Mouse (Mus musculus): ENCODE data around the gene Gm9844.
"Not testable (repeated sequence)": the region's sequence is repeated elsewhere in the genome, so short reads cannot be mapped to it uniquely, and the experiment has no call there.

The Gm9844 gene

GRCm38 (mm10) chr7:24861913-24862312 is at the start of gene Gm9844:
TSS of gene Gm9844 (plus strand) at chr7:24862213.
- no peak for DNase-seq

GRCm38 (mm10) chr7:24817502-24817901 is 44.5 kb upstream of the Gm9844 start:
- DNase-seq: peak; percentile 83

DNA sequence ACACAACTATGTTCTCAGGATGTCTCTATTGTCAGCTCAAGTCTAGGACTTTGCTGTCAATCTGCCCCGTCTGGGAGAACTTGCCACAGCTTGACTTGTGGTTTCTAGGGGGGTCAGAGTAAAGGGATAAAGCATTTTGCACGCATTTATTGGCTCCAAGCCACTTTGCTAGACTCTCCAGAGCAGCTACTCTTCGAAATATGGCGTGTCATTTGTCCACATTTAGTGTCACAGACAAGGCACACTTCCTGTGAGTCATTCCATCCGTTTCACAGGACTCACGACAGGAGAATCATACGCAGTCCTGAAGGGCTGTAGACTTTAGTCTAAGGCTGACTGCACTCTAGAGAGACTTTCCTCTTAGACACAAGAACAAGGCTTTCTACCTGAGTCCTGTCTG is 37.6 kb upstream of the Gm9844 start:
- DNase-seq: no peak

DNA sequence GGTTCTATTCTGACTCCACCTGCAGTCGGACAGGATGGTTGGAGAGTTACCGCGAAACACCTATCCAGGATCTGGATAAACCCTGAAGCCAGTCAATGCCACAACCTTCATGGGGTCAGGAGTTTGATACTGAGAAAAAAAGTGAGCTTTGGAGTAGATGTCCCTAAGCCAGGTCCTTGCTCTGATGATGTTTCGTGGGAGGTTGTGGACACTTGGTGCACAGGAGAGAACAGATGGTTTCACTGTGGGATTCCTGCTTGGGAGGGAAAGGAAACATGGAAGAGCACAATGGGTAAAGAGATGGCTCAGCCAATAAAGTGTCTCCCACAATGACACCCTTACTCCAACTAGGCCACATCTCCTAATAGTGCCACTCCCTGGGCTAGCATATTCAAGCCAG is 34.8 kb upstream of the Gm9844 start:
- DNase-seq: no peak

DNA sequence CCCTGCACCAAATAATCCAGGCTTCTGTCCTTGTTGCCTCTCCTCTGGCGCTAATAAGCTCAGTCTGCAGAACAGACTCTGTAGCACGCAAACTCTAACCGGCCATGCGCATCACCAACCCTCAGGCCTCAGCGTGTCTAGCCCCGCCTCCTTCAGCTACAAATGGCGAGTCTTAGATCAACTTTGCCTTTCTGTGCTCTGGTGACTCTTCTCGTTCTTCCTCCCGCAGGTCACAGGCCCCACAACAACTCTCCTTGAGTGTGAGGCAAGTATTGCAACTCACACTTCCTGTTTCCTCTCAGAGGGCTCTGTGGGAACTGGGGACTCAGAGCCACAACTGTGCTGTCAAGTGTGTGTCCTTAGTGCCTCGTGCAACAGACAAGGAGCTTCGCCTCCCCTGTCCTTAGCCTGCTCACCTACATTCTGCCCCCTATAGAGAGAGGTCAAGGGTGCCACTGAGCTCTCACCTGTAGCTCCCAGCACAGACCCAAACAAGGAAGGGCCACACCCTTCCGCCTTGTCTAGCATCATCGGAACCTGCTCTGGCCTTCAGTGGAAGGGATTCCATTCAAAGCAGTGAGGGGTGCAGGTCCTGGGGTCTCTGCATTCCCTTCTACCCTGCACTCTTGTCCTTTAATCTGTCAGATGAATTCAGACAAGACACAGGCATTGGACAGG is 23.1 kb upstream of the Gm9844 start:
- not testable (repeated sequence) for DNase-seq

GRCm38 (mm10) chr7:24839410-24839808 is 22.6 kb upstream of the Gm9844 start:
- no peak for DNase-seq

DNA sequence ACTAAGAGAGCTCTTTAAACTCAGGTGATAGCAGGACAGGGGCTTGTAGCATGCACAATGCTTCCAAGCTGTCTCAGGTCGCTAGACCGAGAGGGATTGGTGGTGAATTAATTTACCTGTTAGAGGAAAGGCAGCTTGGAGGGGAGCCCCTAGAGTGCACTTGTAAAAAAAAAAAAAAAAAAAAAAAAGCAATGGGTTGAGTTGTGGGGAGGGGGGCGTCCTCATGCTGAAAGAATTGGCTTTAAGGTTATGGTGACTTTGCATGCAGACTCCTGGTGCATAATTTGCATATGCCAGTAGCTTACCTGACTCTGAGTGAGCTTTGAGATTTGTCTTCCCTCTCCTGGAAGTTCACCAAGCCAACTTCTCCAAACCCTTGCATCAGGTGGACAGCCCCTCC is 21.7 kb upstream of the Gm9844 start:
- no peak for DNase-seq

GRCm38 (mm10) chr7:24841009-24841408 is 21.0 kb upstream of the Gm9844 start:
- DNase-seq: no peak

GRCm38 (mm10) chr7:24844144-24844543 is 17.9 kb upstream of the Gm9844 start:
- no peak for DNase-seq

- no peak for DNase-seq
These were observed 16.8 kb upstream of the Gm9844 start for GRCm38 (mm10) chr7:24845181-24845580.

DNA sequence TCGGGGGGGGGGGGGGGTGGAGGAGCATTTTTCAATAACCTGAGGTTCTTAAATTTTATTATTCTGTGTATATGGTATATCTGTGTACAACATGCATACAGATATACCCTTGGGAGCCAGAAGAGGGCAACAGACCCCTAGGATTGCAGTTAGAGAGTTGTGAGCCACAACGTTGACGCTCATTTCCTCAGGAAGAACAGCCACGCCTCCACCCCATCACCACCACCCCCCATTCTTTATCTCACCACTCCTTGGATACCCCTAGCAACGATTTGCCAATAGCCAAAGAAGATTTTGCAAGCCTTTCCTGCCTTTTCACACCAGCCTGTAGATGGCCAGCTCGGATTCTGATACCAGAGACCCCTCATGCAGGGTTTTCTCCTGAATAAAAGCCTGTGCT is 16.3 kb upstream of the Gm9844 start:
- peak; percentile 74 for DNase-seq

- DNase-seq: not testable (repeated sequence)
These were observed 15.4 kb upstream of the Gm9844 start for GRCm38 (mm10) chr7:24846576-24846975.

- peak; percentile 59 for DNase-seq
These were observed 11.9 kb upstream of the Gm9844 start for GRCm38 (mm10) chr7:24850162-24850561.

DNA sequence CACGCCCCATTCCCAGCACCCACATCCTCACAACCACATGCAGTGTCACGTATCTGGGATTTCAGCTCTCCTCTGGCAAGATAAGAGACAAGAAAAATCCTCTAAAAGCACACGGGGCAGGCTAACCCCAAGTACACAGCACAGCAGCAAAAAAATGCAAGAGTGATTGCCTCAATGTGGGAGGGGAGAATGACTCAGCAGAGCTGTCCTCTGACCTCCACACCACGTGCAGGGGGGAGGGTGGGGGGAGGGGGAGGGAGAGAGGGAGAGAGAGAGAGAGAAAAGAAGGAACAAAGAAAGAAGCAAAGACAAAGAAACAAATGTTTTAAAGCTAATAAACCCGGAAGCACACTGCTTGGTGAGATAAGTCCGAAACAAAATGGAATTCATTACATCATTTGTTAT is 11.1 kb upstream of the Gm9844 start:
- DNase-seq: peak; percentile 90

DNA sequence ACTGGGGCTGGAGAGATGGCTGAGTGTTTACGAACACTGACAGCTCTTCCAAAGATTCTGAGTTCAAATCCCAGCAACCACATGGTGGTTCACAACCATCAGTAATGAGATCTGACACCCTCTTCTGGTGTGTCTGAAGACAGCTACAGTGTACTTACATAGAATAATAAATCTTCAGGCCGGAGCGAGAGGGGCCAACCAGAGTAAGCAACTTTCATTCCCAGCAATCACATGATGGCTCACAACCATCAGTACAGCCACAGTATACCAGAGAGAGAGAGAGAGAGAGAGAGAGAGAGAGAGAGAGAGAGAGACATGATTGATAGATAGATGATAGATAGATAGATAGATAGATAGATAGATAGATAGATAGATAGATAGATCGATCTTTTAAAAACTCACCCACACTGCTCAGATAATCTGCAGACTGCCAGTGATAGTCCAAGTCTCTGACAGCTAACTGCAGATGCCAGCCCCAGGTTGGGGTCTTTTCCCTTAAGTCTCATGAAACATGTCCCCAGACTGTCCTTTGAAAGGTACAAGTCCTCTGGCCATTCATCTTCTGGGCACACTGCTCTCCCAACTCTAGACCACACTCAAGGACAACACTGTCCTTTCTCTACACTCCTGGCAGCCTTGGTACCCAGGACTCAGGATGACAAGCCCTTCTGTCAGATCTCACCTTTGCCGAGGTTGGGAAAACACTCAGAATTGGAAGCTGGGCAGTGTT is 10.3 kb upstream of the Gm9844 start:
- DNase-seq: no peak

- peak; percentile 89 for DNase-seq
These were observed 9.3 kb upstream of the Gm9844 start for GRCm38 (mm10) chr7:24852557-24853232.

DNA sequence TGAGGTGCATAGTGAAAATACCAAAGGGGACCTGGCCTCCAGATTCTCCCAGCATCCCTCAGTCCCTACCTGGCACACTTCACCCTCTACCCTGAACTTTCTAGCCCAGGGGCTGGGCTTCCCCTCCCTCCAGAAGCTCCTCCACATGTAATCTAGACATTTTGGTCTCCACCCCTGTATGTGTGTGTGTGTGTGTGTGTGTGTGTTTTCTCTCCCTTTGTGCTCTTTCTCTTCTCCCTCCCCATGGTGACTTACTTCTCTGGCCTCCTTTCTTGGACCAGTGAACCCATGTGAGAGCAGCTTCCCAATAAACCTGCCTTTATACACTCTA is 8.8 kb upstream of the Gm9844 start:
- no peak for DNase-seq

DNA sequence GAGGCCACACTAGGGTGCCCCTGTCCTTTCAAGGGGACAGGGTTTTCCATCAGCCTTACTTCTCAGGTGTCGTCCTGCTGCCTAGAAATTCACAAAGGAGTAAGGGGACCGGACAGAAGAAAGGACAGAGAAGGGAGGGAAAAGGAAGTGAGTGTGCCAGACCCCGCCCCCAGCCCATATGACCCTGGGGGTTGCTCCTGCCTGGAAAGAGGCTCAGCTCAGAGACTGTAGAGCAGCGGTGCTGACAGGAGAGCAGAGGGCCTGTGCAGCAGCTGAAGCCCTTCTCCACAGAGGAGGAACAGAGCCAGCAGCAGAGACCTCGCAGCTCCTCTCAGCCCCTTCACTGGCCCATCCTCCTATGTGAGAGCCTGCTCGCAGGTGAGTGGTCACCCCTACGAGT is 8.3 kb upstream of the Gm9844 start:
- peak; percentile 53 for DNase-seq

DNA sequence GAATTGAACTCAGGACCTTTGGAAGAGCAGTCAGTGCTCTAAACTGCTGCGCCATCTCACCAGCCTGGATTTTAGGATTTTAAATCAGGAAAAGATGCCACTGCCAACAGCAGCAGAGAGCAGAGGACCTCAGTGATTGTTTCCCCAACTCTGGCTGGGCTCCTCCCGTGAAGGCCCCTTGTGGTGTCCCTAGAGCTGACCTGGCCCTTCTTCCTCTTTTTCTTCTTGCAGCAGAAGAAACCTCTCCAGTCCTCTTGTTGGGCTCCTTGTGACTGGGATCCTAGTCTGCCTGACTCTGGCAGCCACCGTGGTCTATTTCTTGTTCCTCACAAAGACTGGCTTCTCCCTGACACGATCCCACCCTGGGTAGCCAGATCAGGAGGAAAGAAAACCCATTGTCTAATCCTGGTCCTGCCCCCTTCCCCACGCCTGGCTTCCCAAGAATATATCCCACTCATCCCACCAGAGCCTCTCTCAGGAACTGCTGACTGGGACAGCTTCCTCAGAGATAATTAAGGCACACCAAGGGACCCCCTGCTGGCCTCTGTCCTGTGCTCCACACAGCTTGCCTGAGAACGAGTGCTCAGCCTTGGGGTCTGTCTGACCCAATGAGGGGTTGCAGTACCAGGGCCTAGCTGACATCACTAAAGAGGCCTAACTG is 5.4 kb upstream of the Gm9844 start:
- no peak for DNase-seq

GRCm38 (mm10) chr7:24859234-24859633 is 2.8 kb upstream of the Gm9844 start:
- DNase-seq: peak; percentile 85

- no peak for DNase-seq
These were observed 840 bp downstream of the Gm9844 start for GRCm38 (mm10) chr7:24862853-24863252.

DNA sequence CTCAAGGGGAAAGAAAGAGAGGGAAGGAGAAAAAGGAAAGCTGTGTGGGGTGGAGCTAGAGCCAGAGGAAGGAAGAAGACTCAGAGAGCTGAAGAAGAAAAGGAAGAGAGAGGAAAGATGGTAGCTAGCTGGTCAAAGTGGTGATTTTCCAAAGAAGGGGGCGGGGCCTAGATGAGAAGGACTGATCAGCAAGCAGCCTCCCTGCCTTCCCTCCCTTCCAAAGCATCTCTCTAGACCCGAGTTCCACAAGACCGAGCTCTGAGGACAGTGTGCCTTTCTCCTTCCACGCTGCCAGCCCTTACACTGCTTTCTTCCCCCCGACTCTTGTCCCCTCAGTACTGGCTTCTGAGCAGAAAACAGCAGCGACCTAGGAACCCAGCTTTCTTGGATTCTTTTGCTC is 2.1 kb downstream of the Gm9844 start:
- no peak for DNase-seq

- no peak for DNase-seq
These were observed 7.1 kb downstream of the Gm9844 start for GRCm38 (mm10) chr7:24869080-24869479.

All from liver (tissue).